Mouse (Mus musculus): Measurements from ENCODE around the gene Slc26a8.

Gene Slc26a8

DNA sequence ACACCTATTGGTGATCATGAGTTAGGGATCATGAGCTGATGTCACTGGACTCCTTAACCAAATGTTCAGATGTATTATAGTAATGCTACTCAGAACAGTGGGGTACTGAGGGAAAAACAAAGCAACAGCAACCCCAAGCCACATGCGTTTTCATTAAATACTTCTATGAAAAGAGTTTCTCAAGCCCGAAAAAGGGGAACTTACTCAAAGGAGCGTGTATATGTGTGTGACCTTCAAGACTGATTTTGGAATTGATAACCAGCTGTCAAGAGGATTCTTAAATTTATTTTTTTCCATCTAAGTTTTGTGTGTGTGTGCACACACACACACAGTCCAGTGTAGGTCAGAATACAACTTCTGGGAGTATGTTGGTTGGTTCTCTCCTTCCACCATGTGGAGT, 49.9 kb downstream of the Slc26a8 start:
- DNase-seq (ENCODE audit: low read depth): no peak

- peak; percentile 33 for DNase-seq (ENCODE audit: low read depth)
Observed at GRCm38 (mm10) chr17:28637711-28638690, 52.0 kb downstream of the Slc26a8 start.

DNA sequence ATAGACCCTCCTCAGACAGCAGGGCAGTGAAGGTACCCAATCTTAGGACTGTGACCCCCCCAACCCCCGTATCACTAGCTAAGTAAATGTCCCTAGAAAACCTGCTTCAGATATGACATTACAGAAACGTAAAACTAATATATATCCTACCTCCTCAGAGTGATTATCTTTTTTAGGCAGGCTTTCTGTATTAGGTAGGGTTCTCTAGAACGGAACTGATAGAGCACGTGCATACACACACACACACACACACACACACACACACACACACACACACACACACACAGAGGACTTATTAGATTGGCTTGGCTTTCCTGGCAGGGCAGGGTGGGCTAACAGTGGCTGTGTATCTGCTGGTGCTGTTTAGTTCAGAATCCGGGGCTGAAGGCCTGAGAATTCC, 54.2 kb downstream of the Slc26a8 start:
- DNase-seq (ENCODE audit: low read depth): no peak

- DNase-seq (ENCODE audit: low read depth): no peak
Observed at GRCm38 (mm10) chr17:28629125-28629524, 60.9 kb downstream of the Slc26a8 start.

- no peak for DNase-seq (ENCODE audit: low read depth)
Observed at GRCm38 (mm10) chr17:28628248-28629124, 61.5 kb downstream of the Slc26a8 start.

DNA sequence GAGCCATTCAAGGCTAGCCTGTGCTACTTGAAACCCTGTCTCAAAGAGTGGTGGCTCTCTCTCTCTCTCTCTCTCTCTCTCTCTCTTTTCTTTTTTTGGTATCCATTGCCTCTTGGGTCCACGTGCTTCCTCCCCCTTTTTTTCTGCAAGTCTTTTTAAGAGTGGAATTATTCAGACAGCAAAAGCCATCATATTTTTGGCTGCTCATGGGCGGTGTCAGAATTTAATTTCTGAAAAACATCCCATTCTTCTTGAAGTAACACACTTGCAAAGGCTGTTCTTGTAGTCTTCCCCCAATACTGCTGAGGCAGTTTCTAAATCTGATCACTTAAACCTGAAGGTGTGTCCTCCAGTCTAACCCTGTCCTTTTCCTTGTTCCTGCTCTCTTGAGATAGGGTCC, 63.1 kb downstream of the Slc26a8 start:
- no peak for DNase-seq (ENCODE audit: low read depth)

- DNase-seq (ENCODE audit: low read depth): no peak
Observed at GRCm38 (mm10) chr17:28625327-28625726, 64.7 kb downstream of the Slc26a8 start.

GRCm38 (mm10) chr17:28624841-28625240, 65.2 kb downstream of the Slc26a8 start:
- no peak for DNase-seq (ENCODE audit: low read depth)

DNA sequence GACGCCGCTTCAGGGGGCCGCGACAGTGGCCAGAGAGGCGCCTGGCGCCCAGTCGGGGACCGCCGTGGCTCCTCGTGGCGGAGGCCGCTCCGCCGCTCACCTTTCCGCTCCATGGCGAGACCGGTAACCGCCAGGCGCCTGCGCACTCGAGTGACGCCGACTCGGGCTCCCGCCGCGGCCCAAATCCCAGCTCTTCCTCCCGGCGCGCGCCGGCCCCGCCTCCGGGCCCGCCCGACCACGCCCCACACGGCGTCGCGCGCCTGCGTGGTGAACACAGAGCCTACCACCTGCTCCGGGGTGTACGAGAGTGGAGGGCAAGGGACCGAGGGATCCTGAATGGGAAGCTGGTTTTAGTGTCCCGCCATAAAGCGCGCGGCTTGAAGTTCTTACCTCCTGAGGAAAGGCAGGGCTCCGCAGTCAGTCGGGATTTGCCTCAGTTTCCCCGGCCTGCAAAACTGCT, 67.7 kb downstream of the Slc26a8 start, which contains the start of gene Srpk1:
Gene Srpk1, minus strand, starts transcription at position 410 of the 460 bp plus-strand sequence.
- peak; percentile 97 for DNase-seq (ENCODE audit: low read depth)

DNA sequence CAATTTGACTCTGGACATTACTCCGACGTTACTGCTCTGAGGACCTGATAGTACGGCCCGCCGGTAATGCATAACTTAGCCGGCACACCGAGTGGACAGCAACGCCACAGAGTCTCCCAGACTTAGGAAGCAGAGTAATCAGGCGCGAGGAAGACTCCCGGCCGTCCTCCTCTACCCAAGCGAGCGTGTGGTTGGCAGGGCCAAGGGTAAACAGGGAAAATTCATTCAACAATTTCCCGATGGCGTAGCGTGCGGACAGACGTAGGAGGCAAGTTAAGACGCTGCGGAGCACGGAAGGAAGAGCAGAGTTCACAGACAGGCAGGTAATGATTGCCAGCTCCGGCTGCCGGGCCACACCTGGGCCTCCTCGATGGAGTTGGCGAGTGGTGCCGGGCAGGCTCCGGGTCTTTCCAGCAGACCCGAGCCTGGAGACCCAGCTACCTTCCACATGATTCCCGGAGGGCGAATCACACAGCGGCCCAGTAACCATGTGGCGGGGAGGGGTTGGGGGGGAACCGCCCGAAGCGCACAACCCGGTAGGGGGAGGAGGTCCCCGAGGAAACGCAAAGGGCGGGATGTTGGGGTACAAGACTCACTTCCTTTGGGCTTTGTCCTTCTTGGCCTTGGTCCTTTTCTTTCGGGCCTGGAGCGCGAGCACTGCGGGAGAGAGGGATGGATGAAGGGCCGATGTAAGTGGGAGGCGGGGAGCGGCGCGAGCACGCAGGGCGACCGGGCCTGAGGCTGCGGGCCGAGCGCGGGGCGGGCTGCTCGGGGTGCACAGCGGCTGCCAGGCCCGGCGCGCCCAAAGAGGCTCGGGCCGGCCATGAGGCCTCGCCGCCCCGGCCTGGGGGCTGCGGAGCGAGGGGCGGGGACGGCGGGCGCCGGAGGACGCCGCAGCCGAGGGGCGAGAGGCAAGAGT, 68.4 kb downstream of the Slc26a8 start:
- peak; percentile 83 for DNase-seq (ENCODE audit: low read depth)

GRCm38 (mm10) chr17:28618775-28619174, 71.3 kb downstream of the Slc26a8 start:
- DNase-seq (ENCODE audit: low read depth): no peak

DNA sequence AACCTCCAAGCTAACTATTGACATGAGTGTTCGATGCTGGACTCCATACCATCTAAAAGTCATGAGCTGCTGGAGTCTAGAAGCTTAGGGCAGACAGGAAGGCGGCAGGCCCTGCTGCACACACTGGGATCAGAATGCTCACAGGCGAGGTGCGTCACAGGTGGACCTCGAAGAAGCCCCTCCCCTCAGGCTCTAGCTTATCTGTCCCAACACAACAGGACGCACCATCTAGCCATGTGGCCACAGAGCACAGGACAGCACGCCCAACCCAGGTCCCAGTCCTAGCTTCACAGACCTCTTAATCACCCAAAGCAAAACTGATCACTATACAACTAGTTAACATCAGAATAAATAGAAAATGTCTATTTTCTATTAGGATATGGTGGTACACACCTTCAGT, 71.9 kb downstream of the Slc26a8 start:
- DNase-seq (ENCODE audit: low read depth): no peak

- no peak for DNase-seq (ENCODE audit: low read depth)
Observed at GRCm38 (mm10) chr17:28617636-28618035, 72.4 kb downstream of the Slc26a8 start.

DNA sequence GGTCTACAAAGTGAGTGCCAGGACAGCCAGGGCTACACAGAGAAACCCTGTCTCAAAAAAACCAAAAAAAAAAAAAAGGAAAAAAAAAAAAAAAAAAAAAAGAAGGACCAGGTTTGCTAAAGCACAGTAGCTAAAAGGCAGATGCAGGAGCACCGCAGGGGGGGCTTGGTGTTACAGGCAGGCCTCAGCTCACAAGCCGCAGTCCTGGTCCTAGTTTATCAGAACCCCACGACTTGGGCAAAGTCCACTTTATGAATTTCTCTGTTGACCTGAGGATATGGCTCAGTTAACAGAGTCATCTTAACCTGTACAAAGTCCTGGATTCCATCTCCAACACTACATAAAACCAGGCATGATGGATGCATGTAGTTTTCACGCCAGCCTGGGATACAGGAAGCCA, 74.7 kb downstream of the Slc26a8 start:
- DNase-seq (ENCODE audit: low read depth): no peak

- DNase-seq (ENCODE audit: low read depth): no peak
Observed at GRCm38 (mm10) chr17:28613096-28613495, 76.9 kb downstream of the Slc26a8 start.

DNA sequence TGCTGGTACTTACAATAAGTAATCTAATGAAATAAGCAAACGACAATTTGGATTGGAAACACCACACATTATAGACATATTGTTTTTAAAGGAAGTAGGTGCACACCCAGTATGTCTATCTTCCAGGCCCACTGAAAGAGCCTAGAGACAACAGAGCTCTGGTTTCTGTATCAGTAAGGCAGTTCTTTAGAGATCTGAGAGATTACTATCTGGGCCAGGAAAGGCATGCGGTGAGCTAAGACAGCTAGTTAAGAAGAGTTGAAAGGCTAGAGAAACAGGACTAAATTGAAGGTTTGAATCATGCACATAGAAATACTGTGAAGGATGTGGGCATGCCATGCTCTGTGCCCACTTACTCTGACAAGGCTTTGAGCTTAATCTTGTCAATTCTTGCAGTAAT, 77.4 kb downstream of the Slc26a8 start:
- no peak for DNase-seq (ENCODE audit: low read depth)

GRCm38 (mm10) chr17:28609543-28609942, 80.5 kb downstream of the Slc26a8 start:
- no peak for DNase-seq (ENCODE audit: low read depth)

DNA sequence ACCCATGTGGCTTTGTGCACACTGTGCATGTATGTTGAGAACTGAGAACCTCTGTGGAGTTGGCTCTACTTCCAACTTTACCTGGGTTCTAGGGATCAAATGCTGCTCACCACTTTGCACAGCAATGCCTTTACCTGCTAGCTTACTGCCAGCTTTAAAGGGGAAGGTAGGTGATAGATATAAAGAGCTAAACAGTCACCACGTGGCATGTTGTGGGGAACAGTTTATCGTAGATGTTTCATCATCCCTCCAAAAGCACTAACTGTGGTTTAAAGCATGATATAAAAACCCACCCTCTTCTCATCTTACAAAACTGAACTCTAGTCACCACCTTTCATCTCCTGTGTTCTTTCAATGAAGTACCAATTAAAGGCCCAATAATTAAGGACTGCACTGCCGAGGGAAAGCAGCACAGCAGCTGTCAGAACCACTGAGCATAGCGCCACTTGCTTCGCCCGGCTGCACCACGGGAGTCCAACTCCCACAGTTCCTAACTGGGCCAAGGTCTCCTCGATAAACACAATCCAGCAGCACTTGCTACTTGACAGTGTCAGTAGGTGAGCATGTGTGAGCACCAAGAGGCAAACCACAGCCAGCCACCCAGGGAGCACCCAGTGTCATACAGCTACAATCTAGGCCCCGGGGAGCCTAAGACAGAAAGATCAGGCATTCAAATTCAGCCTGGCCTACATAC, 88.3 kb downstream of the Slc26a8 start:
- no peak for DNase-seq (ENCODE audit: low read depth)

DNA sequence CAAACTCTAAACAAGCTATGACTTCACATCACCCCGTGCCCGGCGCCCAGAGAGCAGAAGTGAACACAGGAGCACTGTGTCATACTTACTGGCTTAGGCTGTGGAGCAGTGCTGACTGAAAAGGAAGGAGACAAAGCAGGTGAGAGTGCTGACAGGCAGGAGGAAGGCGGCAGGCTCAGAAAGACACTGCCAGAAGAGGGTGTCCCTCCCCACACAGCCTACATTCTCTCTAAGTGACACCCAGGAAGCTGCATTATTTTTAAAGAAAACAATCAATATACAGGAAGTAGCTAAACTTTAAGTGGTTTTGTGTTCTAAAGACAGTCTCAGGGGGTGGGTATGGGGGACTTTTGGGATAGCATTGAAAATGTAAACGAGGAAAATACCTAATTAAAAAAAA, 89.3 kb downstream of the Slc26a8 start:
- DNase-seq (ENCODE audit: low read depth): no peak

- DNase-seq (ENCODE audit: low read depth): no peak
Observed at GRCm38 (mm10) chr17:28593965-28594364, 96.1 kb downstream of the Slc26a8 start.

DNA sequence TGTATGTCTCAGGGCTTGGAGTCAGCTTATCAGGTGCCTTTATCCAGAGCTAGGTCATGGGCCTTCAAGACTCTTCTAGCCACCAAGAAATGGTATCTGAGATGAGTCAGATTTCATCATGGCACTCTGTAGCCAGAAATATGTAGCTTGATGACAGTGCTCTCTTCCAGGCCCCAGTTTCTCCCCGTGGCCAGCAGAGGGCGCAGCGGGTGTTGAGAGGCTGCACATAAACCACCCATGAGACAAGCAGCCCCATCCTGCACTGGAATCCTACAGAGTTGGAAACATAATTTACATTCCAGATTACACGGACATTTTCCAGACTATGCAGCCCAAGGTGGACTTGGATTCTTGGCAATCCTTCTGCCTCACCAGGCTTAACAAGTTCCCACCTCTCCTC, 97.0 kb downstream of the Slc26a8 start:
- DNase-seq (ENCODE audit: low read depth): peak; percentile 86

Measured in NIH3T3 (cell line).